Mouse (Mus musculus): Measurements from ENCODE around the gene Lrrc26. TPM values are rescaled to one million over a fixed set of nuclear protein-coding genes. Genes with fewer than 3 reads are reported as not detected.
"Not testable (repeated sequence)": the region's sequence is repeated elsewhere in the genome, so short reads cannot be mapped to it uniquely, and the experiment has no call there.

Gene Lrrc26
- polyA plus RNA-seq (2015; fragmentation: Nextera tagmentation; extraction: Ambion mirVana), result 0.27 TPM in 1 of 2 replicates, not detected in the other

GRCm38 (mm10) chr2:25289651-25290050 lies at the start of gene Lrrc26:
Gene Lrrc26, plus strand, starts transcription at chr2:25289915.
- WGBS, result 12% methylated on average over 11 of the region's 11 CpGs
- peaks cover 29% of the 10 kb centered on the region for H3K4me1 ChIP-seq (replicated peaks)
- H3K9ac ChIP-seq (replicated peaks), result peak within 1 kb of the TSS; percentile 20; the same call in 1 of the 2 replicates
- no peak within 1 kb of the TSS for H3K27ac ChIP-seq
- H3K27me3 ChIP-seq, result peaks cover 69% of the 10 kb centered on the region
- peak within 1 kb of the TSS; percentile 30 for H3K4me2 ChIP-seq (replicated peaks)
- no peaks in the 10 kb centered on the region for H3K9me3 ChIP-seq
- no peak for ATAC-seq
- H3K4me3 ChIP-seq (replicated peaks), result peak within 1 kb of the TSS; percentile 12
- peaks cover 16% of the 10 kb centered on the region for H3K36me3 ChIP-seq

GRCm38 (mm10) chr2:25240310-25240709 lies 49.4 kb upstream of the Lrrc26 start:
- peak overlapping the region; percentile 71 for H3K4me2 ChIP-seq (replicated peaks)
- peak overlapping the region; percentile 56 for H3K4me3 ChIP-seq (replicated peaks)
- 47% methylated on average over 8 of the region's 8 CpGs for WGBS
- H3K36me3 ChIP-seq, result peaks cover 8% of the 10 kb centered on the region
- H3K4me1 ChIP-seq (replicated peaks), result peaks cover 35% of the 10 kb centered on the region
- peaks cover 26% of the 10 kb centered on the region for H3K27me3 ChIP-seq
- no peak overlapping the region; the same call in 1 of the 2 replicates for H3K9ac ChIP-seq (replicated peaks)
- H3K9me3 ChIP-seq, result no peaks in the 10 kb centered on the region
- no peak overlapping the region; the same call in 1 of the 2 replicates for H3K27ac ChIP-seq
- ATAC-seq, result peak; percentile 8

GRCm38 (mm10) chr2:25240723-25241437 lies 48.8 kb upstream of the Lrrc26 start:
- Histone ChIP-seq H3K27ac (peak overlapping the region; percentile 54), H3K36me3 (peaks cover 14% of the 10 kb centered on the region), H3K4me2 (replicated peaks) (peak overlapping the region; percentile 71), H3K27me3 (peaks cover 26% of the 10 kb centered on the region), H3K4me1 (replicated peaks) (peaks cover 35% of the 10 kb centered on the region), H3K9me3 (no peaks in the 10 kb centered on the region), H3K4me3 (replicated peaks) (peak overlapping the region; percentile 56), H3K9ac (replicated peaks) (peak overlapping the region; percentile 78)
- 1% methylated on average over 29 of the region's 29 CpGs for WGBS
- ATAC-seq, result peak; percentile 78

GRCm38 (mm10) chr2:25241438-25241775 lies 48.3 kb upstream of the Lrrc26 start:
- H3K4me3 ChIP-seq (replicated peaks), result peak overlapping the region; percentile 56
- WGBS, result 19% methylated on average over 6 of the region's 6 CpGs
- H3K9ac ChIP-seq (replicated peaks), result peak overlapping the region; percentile 78
- H3K36me3 ChIP-seq, result peaks cover 19% of the 10 kb centered on the region
- H3K27me3 ChIP-seq, result peaks cover 21% of the 10 kb centered on the region
- H3K27ac ChIP-seq, result peak overlapping the region; percentile 54
- H3K4me2 ChIP-seq (replicated peaks), result peak overlapping the region; percentile 71
- peak; percentile 43 for ATAC-seq
- peaks cover 35% of the 10 kb centered on the region for H3K4me1 ChIP-seq (replicated peaks)
- H3K9me3 ChIP-seq, result no peaks in the 10 kb centered on the region

GRCm38 (mm10) chr2:25242101-25242506 lies 47.6 kb upstream of the Lrrc26 start, which contains the start of the genes Rnf208 and Cysrt1:
Gene Rnf208, plus strand, starts transcription at chr2:25242255.
Gene Cysrt1, minus strand, starts transcription at chr2:25242452.
- ATAC-seq, result peak; percentile 47
- Histone ChIP-seq H3K4me1 (replicated peaks) (peaks cover 35% of the 10 kb centered on the region), H3K27ac (peak within 1 kb of the TSS; percentile 54), H3K36me3 (peaks cover 23% of the 10 kb centered on the region), H3K9ac (replicated peaks) (peak within 1 kb of the TSS; percentile 78), H3K9me3 (no peaks in the 10 kb centered on the region), H3K27me3 (peaks cover 18% of the 10 kb centered on the region), H3K4me2 (replicated peaks) (peak within 1 kb of the TSS; percentile 71), H3K4me3 (replicated peaks) (peak within 1 kb of the TSS; percentile 56)
- WGBS, result 0% methylated on average over 31 of the region's 59 CpGs

- 80% methylated on average over 8 of the region's 8 CpGs for WGBS
- peak overlapping the region; percentile 78 for H3K9ac ChIP-seq (replicated peaks)
Measured at GRCm38 (mm10) chr2:25243342-25243741, 46.4 kb upstream of the Lrrc26 start.

GRCm38 (mm10) chr2:25244144-25244543 lies 45.6 kb upstream of the Lrrc26 start:
- no peaks in the 10 kb centered on the region for H3K9me3 ChIP-seq
- no peak overlapping the region for H3K4me3 ChIP-seq (replicated peaks)
- H3K27me3 ChIP-seq, result peaks cover 5% of the 10 kb centered on the region; the same call in 1 of the 2 replicates
- no peak overlapping the region for H3K4me2 ChIP-seq (replicated peaks)
- WGBS, result 88% methylated on average over 4 of the region's 4 CpGs
- H3K36me3 ChIP-seq, result peaks cover 43% of the 10 kb centered on the region
- H3K9ac ChIP-seq (replicated peaks), result no peak overlapping the region
- H3K27ac ChIP-seq, result no peak overlapping the region
- H3K4me1 ChIP-seq (replicated peaks), result peaks cover 35% of the 10 kb centered on the region
- ATAC-seq, result no peak

More at GRCm38 (mm10) chr2:25243342-25243741, 46.4 kb upstream of the Lrrc26 start:
- H3K36me3 ChIP-seq, result peaks cover 35% of the 10 kb centered on the region
- peak overlapping the region; percentile 71 for H3K4me2 ChIP-seq (replicated peaks)
- H3K9me3 ChIP-seq, result no peaks in the 10 kb centered on the region
- peaks cover 35% of the 10 kb centered on the region for H3K4me1 ChIP-seq (replicated peaks)
- ATAC-seq, result no peak
- peak overlapping the region; percentile 56 for H3K4me3 ChIP-seq (replicated peaks)
- no peak overlapping the region for H3K27ac ChIP-seq
- peaks cover 7% of the 10 kb centered on the region; the same call in 1 of the 2 replicates for H3K27me3 ChIP-seq

- Histone ChIP-seq H3K27ac (no peak within 1 kb of the TSS), H3K4me3 (replicated peaks) (no peak within 1 kb of the TSS), H3K36me3 (peaks cover 64% of the 10 kb centered on the region), H3K9me3 (no peaks in the 10 kb centered on the region), H3K27me3 (peaks cover 3% of the 10 kb centered on the region; the same call in 1 of the 2 replicates), H3K4me2 (replicated peaks) (no peak within 1 kb of the TSS), H3K4me1 (replicated peaks) (peaks cover 25% of the 10 kb centered on the region), H3K9ac (replicated peaks) (no peak within 1 kb of the TSS)
- 94% methylated on average over 10 of the region's 10 CpGs for WGBS
- ATAC-seq, result no peak
Measured at GRCm38 (mm10) chr2:25246183-25247072, 43.3 kb upstream of the Lrrc26 start, which contains the start of gene AL732309.1. Gene AL732309.1, minus strand, starts transcription at chr2:25246863.

- peaks cover 58% of the 10 kb centered on the region for H3K36me3 ChIP-seq
- no peak overlapping the region for H3K27ac ChIP-seq
- 85% methylated on average over 1 of the region's 1 CpGs for WGBS
Measured at GRCm38 (mm10) chr2:25252331-25252730, 37.4 kb upstream of the Lrrc26 start.

GRCm38 (mm10) chr2:25255284-25255779 lies 34.4 kb upstream of the Lrrc26 start, which contains the start of gene Tmem203:
Gene Tmem203, plus strand, starts transcription at chr2:25255439.
- WGBS, result 0% methylated on average over 39 of the region's 39 CpGs

More at GRCm38 (mm10) chr2:25252331-25252730, 37.4 kb upstream of the Lrrc26 start:
- Histone ChIP-seq H3K4me3 (replicated peaks) (no peak overlapping the region), H3K9ac (replicated peaks) (no peak overlapping the region), H3K4me1 (replicated peaks) (peaks cover 23% of the 10 kb centered on the region), H3K27me3 (no peaks in the 10 kb centered on the region), H3K9me3 (no peaks in the 10 kb centered on the region), H3K4me2 (replicated peaks) (no peak overlapping the region)
- no peak for ATAC-seq

GRCm38 (mm10) chr2:25256443-25257109 lies 33.1 kb upstream of the Lrrc26 start:
- peaks cover 18% of the 10 kb centered on the region for H3K36me3 ChIP-seq
- H3K4me2 ChIP-seq (replicated peaks), result peak overlapping the region; percentile 91
- not testable (repeated sequence) for H3K9me3 ChIP-seq, H3K27ac ChIP-seq, ATAC-seq, H3K27me3 ChIP-seq
- peak overlapping the region; percentile 90 for H3K9ac ChIP-seq (replicated peaks)
- H3K4me3 ChIP-seq (replicated peaks), result peak overlapping the region; percentile 99
- peaks cover 26% of the 10 kb centered on the region for H3K4me1 ChIP-seq (replicated peaks)
- 63% methylated on average over 12 of the region's 12 CpGs for WGBS

More at GRCm38 (mm10) chr2:25255284-25255779, 34.4 kb upstream of the Lrrc26 start, which contains the start of gene Tmem203:
- Histone ChIP-seq H3K9me3 (no peaks in the 10 kb centered on the region), H3K36me3 (peaks cover 28% of the 10 kb centered on the region), H3K27me3 (no peaks in the 10 kb centered on the region), H3K4me1 (replicated peaks) (peaks cover 26% of the 10 kb centered on the region), H3K27ac (peak within 1 kb of the TSS; percentile 82), H3K4me2 (replicated peaks) (peak within 1 kb of the TSS; percentile 91), H3K4me3 (replicated peaks) (peak within 1 kb of the TSS; percentile 99), H3K9ac (replicated peaks) (peak within 1 kb of the TSS; percentile 90)
- peak; percentile 92 for ATAC-seq

Measured in midbrain, embryonic 13.5 days (tissue).